Mouse (Mus musculus) skeletal muscle tissue, adult 2 months (tissue): ENCODE data around the gene Prnd.

ENCODE experiments used
- DNase-seq: peaks from one replicate; pipeline ENCODE4 v3.0.0-alpha.2; 2012; ENCODE audit warnings: low read depth, low spot score

The Prnd gene

GRCm38 (mm10) chr2:131980866-131981265, 30.2 kb downstream of the Prnd start:
- no peak for DNase-seq

GRCm38 (mm10) chr2:131982546-131983196, 32.0 kb downstream of the Prnd start:
- peak; percentile 68 for DNase-seq

- no peak for DNase-seq
Observed at GRCm38 (mm10) chr2:131987950-131988349, 37.3 kb downstream of the Prnd start.

- no peak for DNase-seq
Observed at GRCm38 (mm10) chr2:131988550-131988949, 37.9 kb downstream of the Prnd start.

- DNase-seq, result no peak
Observed at GRCm38 (mm10) chr2:131992487-131992886, 41.8 kb downstream of the Prnd start.

GRCm38 (mm10) chr2:131993151-131993550, 42.5 kb downstream of the Prnd start:
- no peak for DNase-seq

- DNase-seq, result no peak
Observed at GRCm38 (mm10) chr2:131993563-131994088, 43.0 kb downstream of the Prnd start.

GRCm38 (mm10) chr2:131994971-131995370, 44.3 kb downstream of the Prnd start:
- no peak for DNase-seq

GRCm38 (mm10) chr2:131995742-131996141, 45.1 kb downstream of the Prnd start:
- DNase-seq, result no peak

- no peak for DNase-seq
Observed at GRCm38 (mm10) chr2:131996369-131996768, 45.7 kb downstream of the Prnd start.

GRCm38 (mm10) chr2:131997356-131997755, 46.7 kb downstream of the Prnd start:
- DNase-seq, result no peak

GRCm38 (mm10) chr2:132001696-132002334, 51.2 kb downstream of the Prnd start:
- DNase-seq, result no peak

GRCm38 (mm10) chr2:132003916-132004315, 53.3 kb downstream of the Prnd start:
- DNase-seq, result no peak

GRCm38 (mm10) chr2:132004495-132005136, 54.0 kb downstream of the Prnd start:
- DNase-seq, result no peak

- peak; percentile 64 for DNase-seq
Observed at GRCm38 (mm10) chr2:132005445-132005844, 54.8 kb downstream of the Prnd start.
